Mouse (Mus musculus) liver, embryonic 14.5 days (tissue): ENCODE measurements at regions not wholly inside any gene's neighbourhood (a gene's known extent, or its start where the extent isn't known, plus 50 kb on each side); places are given as distances from the start of the nearest gene placed in this dataset.

ENCODE experiments used
- ATAC-seq: fragments of 200-750 bp; cut with Nextera tagmentation; 2 replicates; pipeline ENCODE4 v1.8.0; 2017; ENCODE audit warnings: moderate number of reproducible peaks, mild to moderate bottlenecking, moderate library complexity; ENCODE audit not compliant: insufficient read depth
- DNase-seq, 3 experiments: peaks; one replicate each; pipeline ENCODE4 v3.0.0-alpha.2; 2012 to 2013; ENCODE audit warnings: low read depth in 3 of 3, low spot score in 3 of 3
- H3K27ac ChIP-seq: fragments of 300-500 bp; sonication (generic); 2 replicates; pipeline ENCODE4 v1.5.1; 2014; ENCODE audit warnings: moderate library complexity, mild to moderate bottlenecking, control low read depth, inconsistent platforms
- H3K27me3 ChIP-seq: fragments of 300-500 bp; sonication (generic); 2 replicates; pipeline ENCODE4 v1.6.1; 2014; ENCODE audit warnings: mild to moderate bottlenecking, low read length, moderate library complexity; ENCODE audit not compliant: control insufficient read depth, insufficient read depth
- H3K36me3 ChIP-seq: fragments of 300-500 bp; sonication (generic); replicated peaks from 2 replicates; pipeline ENCODE4 v1.6.1; 2014; ENCODE audit warnings: low read depth; ENCODE audit not compliant: control insufficient read depth, insufficient read depth
- H3K4me1 ChIP-seq, 2 experiments: fragments of 200-500 bp in 1 of 2; fragments of 300-500 bp in 1 of 2; sonication (generic) in 1 of 2; replicated peaks; 2 replicates each; pipeline ENCODE4 v1.6.1; 2012 to 2014; ENCODE audit warnings: antibody characterized with exemption in 1 of 2, inconsistent platforms in 1 of 2, low read length in 1 of 2; ENCODE audit not compliant: control insufficient read depth in 2 of 2, insufficient read depth in 2 of 2
- H3K4me2 ChIP-seq: fragments of 300-500 bp; sonication (generic); 2 replicates; pipeline ENCODE4 v1.6.1; 2014; ENCODE audit warnings: low read depth, mild to moderate bottlenecking, control low read depth, moderate library complexity
- H3K4me3 ChIP-seq, 2 experiments: fragments of 200-500 bp in 1 of 2; fragments of 300-500 bp in 1 of 2; sonication (generic) in 1 of 2; 2 replicates each; pipeline ENCODE4 v1.5.1; 2012 to 2014; ENCODE audit warnings: low read depth in 2 of 2, low read length in 2 of 2, mild to moderate bottlenecking in 2 of 2, control low read depth in 1 of 2, inconsistent platforms in 1 of 2, moderate library complexity in 1 of 2; ENCODE audit not compliant: insufficient read depth in 1 of 2
- H3K9ac ChIP-seq: fragments of 300-500 bp; sonication (generic); replicated peaks from 2 replicates; pipeline ENCODE4 v1.6.1; 2014; ENCODE audit warnings: mild to moderate bottlenecking, control low read depth, moderate library complexity
- H3K9me3 ChIP-seq: fragments of 300-500 bp; sonication (generic); 2 replicates; pipeline ENCODE4 v1.6.1; 2016; ENCODE audit warnings: low read length, mixed read lengths; ENCODE audit not compliant: control insufficient read depth
- CTCF ChIP-seq: IDR thresholded peaks from 2 replicates; pipeline ENCODE4 v1.5.1; 2016; ENCODE audit warnings: antibody characterized with exemption, low read depth, control low read depth
- EP300 ChIP-seq: IDR thresholded peaks from 2 replicates; pipeline ENCODE4 v1.6.1; 2016; ENCODE audit warnings: antibody characterized with exemption, low read depth
- WGBS: fragments of 180-500 bp; shearing (Covaris S2); extraction: QIAGEN DNeasy Blood & Tissue Kit; methylation state at CpG from one replicate; pipeline ENCODE4 v1.1.7; 2014; ENCODE audit not compliant: insufficient replicate concordance; 5-methylcytosine and 5-hydroxymethylcytosine counted together

- TF ChIP-seq EP300 (no peak), CTCF (no peak)
- ATAC-seq: no peak
- no peaks in the 10 kb centered on the region for H3K27me3 ChIP-seq
- no peak for DNase-seq
- H3K9me3 ChIP-seq: no peaks in the 10 kb centered on the region
- no peaks in the 10 kb centered on the region for H3K36me3 ChIP-seq
- H3K27ac ChIP-seq: no peak overlapping the region
- H3K4me3 ChIP-seq: no peak overlapping the region
- H3K4me1 ChIP-seq: no peaks in the 10 kb centered on the region
- H3K9ac ChIP-seq: no peak overlapping the region
- WGBS: 57% methylated on average over 1 of the region's 1 CpGs
- no peak overlapping the region for H3K4me2 ChIP-seq
Observed at GRCm38 (mm10) chr9:50101061-50101460, 243.7 kb downstream of the Rpl10-ps3 start.

- DNase-seq (no peak), ATAC-seq (no peak)
- no peak overlapping the region for H3K4me2 ChIP-seq
- H3K27me3 ChIP-seq: no peaks in the 10 kb centered on the region
- H3K4me1 ChIP-seq: no peaks in the 10 kb centered on the region
- H3K9me3 ChIP-seq: no peaks in the 10 kb centered on the region
- H3K27ac ChIP-seq: no peak overlapping the region
- no peak overlapping the region for H3K9ac ChIP-seq
- H3K4me3 ChIP-seq: no peak overlapping the region
- no peaks in the 10 kb centered on the region for H3K36me3 ChIP-seq
- TF ChIP-seq EP300 (no peak), CTCF (no peak)
- 57% methylated on average over 8 of the region's 8 CpGs for WGBS
Observed at GRCm38 (mm10) chr9:50090968-50091367, 253.8 kb downstream of the Rpl10-ps3 start.

DNA sequence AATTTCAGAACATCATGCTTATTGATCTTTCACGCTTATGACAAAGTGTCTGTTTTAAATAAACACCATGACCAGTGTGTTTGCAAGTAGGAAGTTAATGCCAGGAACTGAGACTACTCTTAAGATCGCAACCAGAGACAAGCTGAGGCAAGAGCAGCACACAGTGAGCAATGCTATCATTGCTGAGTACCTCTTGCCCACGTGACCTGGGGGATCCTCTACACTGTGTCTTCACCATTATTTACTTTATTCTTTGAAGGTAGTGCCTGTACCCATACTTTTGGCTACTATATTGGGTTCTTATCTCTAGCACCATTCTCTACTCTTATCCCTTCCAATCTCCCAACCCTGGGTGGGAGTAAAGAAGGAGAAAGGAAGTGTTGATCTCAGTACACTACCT, 254.9 kb downstream of the Rpl10-ps3 start:
- Histone ChIP-seq H3K4me3 (no peak overlapping the region), H3K27me3 (no peaks in the 10 kb centered on the region), H3K4me1 (no peaks in the 10 kb centered on the region), H3K27ac (no peak overlapping the region), H3K36me3 (no peaks in the 10 kb centered on the region), H3K4me2 (no peak overlapping the region), H3K9me3 (no peaks in the 10 kb centered on the region), H3K9ac (no peak overlapping the region)
- WGBS: 43% methylated on average over 3 of the region's 3 CpGs
- DNase-seq (no peak), ATAC-seq (no peak)
- TF ChIP-seq EP300: no peak
- no peak for TF ChIP-seq CTCF

GRCm38 (mm10) chr9:50080205-50080604, 264.6 kb downstream of the Rpl10-ps3 start:
- Histone ChIP-seq H3K9ac (no peak overlapping the region), H3K4me3 (no peak overlapping the region), H3K27me3 (no peaks in the 10 kb centered on the region), H3K36me3 (no peaks in the 10 kb centered on the region), H3K4me1 (no peaks in the 10 kb centered on the region), H3K9me3 (no peaks in the 10 kb centered on the region), H3K4me2 (no peak overlapping the region), H3K27ac (no peak overlapping the region)
- TF ChIP-seq EP300: no peak
- TF ChIP-seq CTCF: no peak
- WGBS: 42% methylated on average over 3 of the region's 3 CpGs
- DNase-seq: no peak
- no peak for ATAC-seq

- WGBS: 32% methylated on average over 2 of the region's 2 CpGs
- no peak overlapping the region for H3K9ac ChIP-seq
- no peak overlapping the region for H3K4me3 ChIP-seq
- no peak overlapping the region for H3K4me2 ChIP-seq
- ATAC-seq (no peak), DNase-seq (no peak)
- H3K27ac ChIP-seq: no peak overlapping the region
- H3K27me3 ChIP-seq: no peaks in the 10 kb centered on the region
- no peaks in the 10 kb centered on the region for H3K36me3 ChIP-seq
- H3K9me3 ChIP-seq: no peaks in the 10 kb centered on the region
- TF ChIP-seq CTCF (no peak), EP300 (no peak)
- H3K4me1 ChIP-seq: no peaks in the 10 kb centered on the region
Observed at GRCm38 (mm10) chr9:50068576-50068975, 269.9 kb upstream of the Ncam1 start.
